Mouse (Mus musculus) skeletal muscle tissue, adult 2 months (tissue): ENCODE data around the gene Rhag.

Experiments used
- DNase-seq: peaks from one replicate; pipeline ENCODE4 v3.0.0-alpha.2; 2012; ENCODE audit warnings: low read depth, low spot score

Rhag gene

GRCm38 (mm10) chr17:40874701-40875100 lies 63.8 kb downstream of the Rhag start:
- DNase-seq, result no peak

DNA sequence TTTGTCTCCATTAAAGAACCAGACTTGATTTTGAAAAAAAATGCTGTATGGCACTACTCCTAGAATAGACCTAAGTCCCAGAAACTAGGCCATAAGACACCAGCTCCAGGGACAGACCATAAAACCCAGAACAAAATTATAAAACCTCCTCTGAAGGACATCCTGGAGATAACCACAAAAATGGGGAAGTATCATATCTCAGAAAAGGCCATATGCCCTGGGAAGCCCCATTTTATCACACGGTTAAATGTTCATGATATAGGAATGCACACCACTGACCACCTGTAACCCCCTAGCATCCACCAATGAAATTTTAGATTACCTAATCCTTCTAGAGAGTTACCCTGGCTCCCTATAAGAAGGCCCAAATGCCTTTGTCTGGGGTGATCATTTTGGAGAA lies 64.6 kb downstream of the Rhag start:
- DNase-seq, result no peak

- DNase-seq, result no peak
These were observed 66.8 kb downstream of the Rhag start for GRCm38 (mm10) chr17:40877741-40878140.

DNA sequence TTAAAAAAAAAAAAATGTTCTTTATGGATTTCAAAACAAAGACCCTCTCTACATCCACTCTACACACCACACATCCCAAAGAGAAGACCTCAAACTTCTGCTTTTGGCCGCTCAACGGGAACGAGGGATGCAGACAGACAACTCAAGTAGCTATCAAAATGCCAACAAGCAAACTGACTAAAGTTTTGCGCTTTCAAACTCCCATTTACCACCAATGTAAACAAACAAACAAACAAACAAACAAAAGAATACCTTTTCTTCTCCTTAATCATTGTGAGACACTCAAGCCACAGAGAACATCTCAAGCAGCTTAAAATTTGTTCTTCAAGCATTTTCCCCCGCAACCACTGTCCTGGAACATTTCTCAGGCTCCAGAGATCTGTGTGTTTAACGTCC lies 68.6 kb downstream of the Rhag start:
- no peak for DNase-seq

- DNase-seq, result peak; percentile 51
These were observed 69.2 kb downstream of the Rhag start, which contains the start of gene 9130008F23Rik for GRCm38 (mm10) chr17:40879924-40880691. Gene 9130008F23Rik (minus strand): TSS chr17:40880559.

DNA sequence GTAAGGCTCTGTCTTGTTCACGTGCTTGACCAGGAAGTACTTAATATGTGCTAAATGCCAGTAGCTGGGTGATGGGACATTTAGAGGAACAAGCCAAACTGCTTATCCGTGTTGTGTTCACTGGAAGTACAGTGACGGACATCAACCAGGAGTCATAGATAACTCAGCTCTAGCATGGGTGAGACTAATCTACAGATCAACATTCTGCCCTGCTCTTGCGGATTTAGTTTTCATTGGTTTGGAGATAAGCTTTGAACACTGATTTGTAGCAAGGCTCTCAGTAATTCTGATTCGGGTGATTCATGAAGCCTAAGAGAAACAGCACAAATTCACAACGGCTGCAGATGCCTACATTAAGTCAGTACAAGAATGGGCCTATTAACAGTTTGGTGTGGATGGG lies 71.2 kb downstream of the Rhag start:
- no peak for DNase-seq

GRCm38 (mm10) chr17:40885155-40885554 lies 74.2 kb downstream of the Rhag start:
- DNase-seq, result no peak

DNA sequence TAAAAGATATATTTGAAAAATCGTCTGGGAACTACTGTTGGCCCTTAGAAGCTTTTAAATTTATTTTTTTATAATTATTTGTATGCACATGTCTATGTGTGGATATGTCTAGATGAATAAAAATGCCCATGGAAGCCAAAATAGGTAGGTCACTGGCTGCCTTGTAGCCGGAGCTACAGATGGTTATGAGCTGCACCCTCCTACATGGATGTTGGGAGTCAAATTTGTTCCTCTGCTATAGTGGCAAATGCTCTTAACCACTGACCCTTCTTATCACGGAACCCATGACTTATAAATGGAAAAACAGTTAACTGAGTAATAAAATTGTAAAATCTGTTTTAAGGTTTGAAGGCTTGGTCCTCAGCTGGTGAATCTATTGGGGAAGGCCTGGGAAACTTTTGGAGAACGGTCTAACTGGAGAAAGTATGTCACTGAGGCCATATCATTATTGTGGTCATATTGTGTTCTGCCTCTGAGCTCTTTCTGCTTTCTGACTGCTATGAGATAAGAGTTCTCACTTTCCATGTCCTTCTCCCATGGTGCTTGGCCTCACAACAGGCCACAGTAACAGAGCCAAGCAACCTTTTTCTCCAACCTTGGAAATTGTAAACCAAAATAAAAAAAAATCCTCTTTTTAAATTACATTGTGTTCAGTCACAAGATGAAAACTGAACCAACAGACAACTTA lies 77.1 kb downstream of the Rhag start:
- no peak for DNase-seq
